Mouse (Mus musculus) thymus, adult 2 months (tissue): ENCODE measurements around the gene Srgap3. TPM values are rescaled to one million over a fixed set of nuclear protein-coding genes. Genes with fewer than 3 reads are reported as not detected.

Experiments used
- DNase-seq: peaks from one replicate; pipeline ENCODE4 v3.0.0; 2021
- H3K27ac ChIP-seq: fragments of 200-500 bp; 2 replicates; pipeline ENCODE4 v1.5.1; 2012; ENCODE audit warnings: low read length, control low read depth; ENCODE audit not compliant: control insufficient read depth, insufficient read depth
- H3K27me3 ChIP-seq: fragments of 200-500 bp; 2 replicates; pipeline ENCODE4 v1.6.1; 2012; ENCODE audit warnings: mild to moderate bottlenecking, low read length, moderate library complexity, mixed read lengths; ENCODE audit not compliant: control insufficient read depth, insufficient read depth
- H3K36me3 ChIP-seq: fragments of 200-500 bp; 2 replicates; pipeline ENCODE4 v1.6.1; 2012; ENCODE audit warnings: mild to moderate bottlenecking, low read length, moderate library complexity; ENCODE audit not compliant: control insufficient read depth, insufficient read depth
- H3K4me1 ChIP-seq: fragments of 200-500 bp; replicated peaks from 2 replicates; pipeline ENCODE4 v1.6.1; 2012; ENCODE audit warnings: low read length; ENCODE audit not compliant: control insufficient read depth, insufficient read depth
- H3K4me3 ChIP-seq: fragments of 200-500 bp; 2 replicates; pipeline ENCODE4 v1.5.1; 2012; ENCODE audit warnings: mild to moderate bottlenecking, low read length, control low read depth, moderate library complexity; ENCODE audit not compliant: control insufficient read depth, insufficient read depth
- CTCF ChIP-seq: fragments of 200-500 bp; IDR thresholded peaks from 2 replicates; pipeline ENCODE4 v1.5.1; 2012; ENCODE audit warnings: mild to moderate bottlenecking, control low read depth, low read length, moderate library complexity, borderline replicate concordance; ENCODE audit not compliant: control insufficient read depth, poor library complexity, insufficient read depth; ENCODE audit errors: extremely low read depth
- POLR2A ChIP-seq: fragments of 200-500 bp; IDR thresholded peaks from 2 replicates; pipeline ENCODE4 v1.6.1; 2012; ENCODE audit warnings: mild to moderate bottlenecking, low read length, control low read depth, moderate library complexity; ENCODE audit not compliant: control insufficient read depth, poor library complexity, insufficient read depth; ENCODE audit errors: extremely low read depth
- WGBS: fragments of 180-500 bp; shearing (Covaris S2); methylation state at CpG from one replicate; pipeline ENCODE4 v1.1.7; 2018; 5-methylcytosine and 5-hydroxymethylcytosine counted together
- polyA plus RNA-seq: library from polyadenylated mRNA; depleted of rRNA; stranded (reverse); fragments of >200 nt; gene quantifications from 2 replicates; pipeline ENCODE4 v1.2.3, GENCODE M21; 2012

The Srgap3 gene
- polyA plus RNA-seq, 1 experiment = 3.8 TPM

DNA sequence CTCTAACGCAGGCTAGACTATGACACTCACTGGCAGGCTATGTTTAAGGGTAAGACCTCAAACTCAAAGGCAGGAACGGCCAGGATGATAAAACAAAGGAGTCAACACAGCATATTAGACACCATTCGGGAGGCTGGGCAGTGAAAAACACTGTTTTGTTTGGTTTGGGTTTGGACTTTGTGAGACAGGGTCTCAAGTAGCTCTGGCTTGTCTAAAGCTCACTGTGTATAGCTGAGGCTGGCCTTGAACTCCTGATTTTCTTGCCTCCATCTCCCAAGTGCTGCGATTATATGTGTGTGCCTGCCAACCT, 136.6 kb downstream of the Srgap3 start:
- H3K4me3 ChIP-seq = no peak overlapping the region
- H3K27me3 ChIP-seq = no peaks in the 10 kb centered on the region
- no peak for DNase-seq
- TF ChIP-seq CTCF = no peak
- TF ChIP-seq POLR2A = no peak
- H3K36me3 ChIP-seq = no peaks in the 10 kb centered on the region
- no peaks in the 10 kb centered on the region for H3K4me1 ChIP-seq
- WGBS = 92% methylated on average over 4 of the region's 4 CpGs
- no peak overlapping the region for H3K27ac ChIP-seq

DNA sequence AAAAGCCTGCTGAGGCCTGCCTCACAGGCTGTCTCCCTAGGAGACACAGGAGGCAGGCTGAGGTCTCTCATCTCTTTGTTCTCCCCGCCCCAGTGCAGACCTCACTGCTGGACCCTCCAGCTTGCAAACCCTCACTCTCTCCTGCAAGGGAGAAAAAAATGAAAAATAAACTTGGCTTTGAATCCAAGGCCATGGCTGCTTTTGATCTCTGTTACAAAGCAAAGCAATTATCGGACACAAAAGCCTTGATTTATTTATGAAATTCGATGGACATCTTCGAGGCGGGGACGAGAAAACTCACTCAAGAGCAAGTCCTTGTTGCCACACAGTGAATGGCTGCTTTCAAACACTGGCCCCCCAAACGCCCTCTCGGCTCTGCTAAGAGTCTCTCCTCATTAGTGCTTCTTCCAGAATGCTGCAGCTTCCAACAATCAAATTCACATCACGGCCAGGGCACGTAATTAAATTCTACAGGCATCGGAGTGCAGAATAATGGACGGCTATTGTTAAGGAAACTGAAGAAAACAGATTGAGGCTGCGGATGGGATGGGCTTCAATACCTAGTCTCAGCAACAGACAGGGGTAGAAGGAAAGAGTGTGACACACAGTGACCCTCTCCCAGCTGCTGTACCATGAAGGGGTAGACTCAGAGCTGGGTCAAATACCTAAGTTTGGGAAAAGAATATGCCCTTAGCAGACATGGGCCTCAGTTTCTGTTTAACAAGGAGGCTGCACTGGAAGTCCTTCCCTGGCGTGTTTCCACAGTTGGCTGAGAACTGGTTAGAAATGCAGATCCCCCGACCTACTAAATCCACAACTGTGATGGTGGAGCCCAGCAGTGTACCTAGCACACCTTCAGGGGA, 137.2 kb downstream of the Srgap3 start:
- Histone ChIP-seq H3K4me3 (no peak overlapping the region), H3K27me3 (no peaks in the 10 kb centered on the region), H3K36me3 (no peaks in the 10 kb centered on the region), H3K4me1 (no peaks in the 10 kb centered on the region), H3K27ac (no peak overlapping the region)
- WGBS = 94% methylated on average over 15 of the region's 15 CpGs
- no peak for DNase-seq
- TF ChIP-seq CTCF (no peak), POLR2A (no peak)

DNA sequence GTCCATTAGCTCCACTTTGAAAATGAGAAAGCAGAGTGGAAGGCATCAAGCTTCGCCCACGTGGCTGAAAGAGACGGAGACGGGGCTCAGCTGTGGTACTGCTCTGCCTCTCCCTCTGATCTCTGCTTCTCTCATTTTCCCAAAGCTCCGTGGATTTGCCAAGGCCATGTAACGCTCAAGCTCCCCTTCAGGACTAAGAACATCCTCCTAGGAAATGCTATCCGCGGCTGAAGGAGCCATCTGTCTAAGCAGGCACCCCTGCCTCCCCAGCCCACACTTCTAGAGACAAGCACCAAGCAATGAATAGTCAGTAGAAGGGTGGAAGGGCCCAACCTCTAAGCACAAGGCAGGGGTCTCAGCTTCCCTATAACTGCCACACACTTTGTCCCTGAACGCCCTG, 138.3 kb downstream of the Srgap3 start:
- 92% methylated on average over 9 of the region's 9 CpGs for WGBS
- no peak for TF ChIP-seq POLR2A
- no peak for TF ChIP-seq CTCF

DNA sequence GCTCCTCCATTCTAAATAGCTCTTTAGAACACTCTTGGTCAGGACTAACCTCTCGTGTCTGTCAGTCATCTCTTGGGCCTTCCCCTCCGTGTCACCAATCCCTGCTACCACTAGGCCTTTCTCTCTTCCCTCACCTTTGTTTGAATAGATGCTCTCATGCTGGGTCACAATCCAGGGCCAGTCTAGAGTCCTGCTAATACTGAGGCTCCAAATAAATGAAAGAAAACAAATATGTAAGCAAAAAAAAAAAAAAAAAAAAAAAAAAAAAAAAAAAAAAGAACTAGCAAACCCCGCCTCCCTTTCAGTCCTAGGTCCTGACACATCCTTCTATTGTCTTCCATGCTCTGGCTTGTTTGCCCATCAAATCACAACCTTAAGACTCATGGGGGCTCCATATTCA, 145.1 kb downstream of the Srgap3 start:
- no peaks in the 10 kb centered on the region for H3K27me3 ChIP-seq
- no peak overlapping the region for H3K4me3 ChIP-seq
- H3K4me1 ChIP-seq = no peaks in the 10 kb centered on the region
- no peak for TF ChIP-seq POLR2A
- no peak for TF ChIP-seq CTCF
- DNase-seq = no peak
- no peak overlapping the region for H3K27ac ChIP-seq
- no peaks in the 10 kb centered on the region for H3K36me3 ChIP-seq
- WGBS = 93% methylated on average over 3 of the region's 3 CpGs

More for the DNA sequence above, 138.3 kb downstream of the Srgap3 start:
- Histone ChIP-seq H3K4me3 (no peak overlapping the region), H3K27me3 (no peaks in the 10 kb centered on the region), H3K36me3 (no peaks in the 10 kb centered on the region), H3K27ac (no peak overlapping the region), H3K4me1 (no peaks in the 10 kb centered on the region)
- DNase-seq = no peak

DNA sequence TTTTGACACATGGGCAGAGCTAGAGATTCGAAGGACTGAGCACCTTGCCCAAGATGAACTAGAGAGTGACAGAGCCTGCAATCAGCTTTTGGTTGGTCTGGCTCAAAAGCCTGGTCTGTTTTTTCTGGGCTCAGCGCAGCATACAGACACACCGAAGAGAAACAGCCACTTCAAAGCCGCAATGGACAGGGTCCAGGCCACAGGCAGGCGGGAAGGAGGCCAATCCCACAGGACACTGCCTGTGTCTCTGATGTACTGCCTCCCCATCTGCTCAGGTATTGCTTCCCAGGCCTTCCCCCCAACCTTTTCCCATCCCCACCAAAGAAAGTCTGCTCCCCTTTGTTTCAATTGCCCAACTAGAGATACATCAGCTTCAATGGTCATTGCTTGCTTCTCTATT, 148.7 kb downstream of the Srgap3 start:
- H3K27me3 ChIP-seq = no peaks in the 10 kb centered on the region
- no peaks in the 10 kb centered on the region for H3K4me1 ChIP-seq
- 93% methylated on average over 5 of the region's 5 CpGs for WGBS
- H3K27ac ChIP-seq = no peak overlapping the region
- no peak for DNase-seq
- no peak overlapping the region for H3K4me3 ChIP-seq
- TF ChIP-seq POLR2A (no peak), CTCF (no peak)
- H3K36me3 ChIP-seq = no peaks in the 10 kb centered on the region

DNA sequence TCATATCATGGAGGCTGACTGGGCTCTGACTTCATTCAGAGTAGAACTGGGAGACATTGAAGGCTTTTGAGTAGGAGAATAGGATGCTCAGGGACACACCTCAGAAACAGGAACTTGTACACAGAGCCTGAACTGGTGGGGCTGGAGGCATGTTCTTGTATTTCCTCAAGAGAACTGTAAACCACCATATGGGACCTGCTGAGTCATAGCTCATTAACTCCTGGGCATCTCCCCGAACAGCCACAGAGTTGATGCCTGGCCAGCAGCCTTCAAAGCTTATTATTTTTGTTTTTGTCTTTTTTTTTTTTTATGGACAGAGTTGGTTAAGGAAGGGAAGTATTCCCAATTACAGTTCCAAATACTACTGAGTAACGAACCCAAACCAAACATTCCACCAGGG, 150.5 kb downstream of the Srgap3 start:
- no peak for DNase-seq
- Histone ChIP-seq H3K27ac (no peak overlapping the region), H3K36me3 (no peaks in the 10 kb centered on the region), H3K4me3 (no peak overlapping the region), H3K4me1 (no peaks in the 10 kb centered on the region), H3K27me3 (no peaks in the 10 kb centered on the region)
- TF ChIP-seq CTCF (no peak), POLR2A (no peak)
- WGBS = 54% methylated on average over 2 of the region's 2 CpGs

DNA sequence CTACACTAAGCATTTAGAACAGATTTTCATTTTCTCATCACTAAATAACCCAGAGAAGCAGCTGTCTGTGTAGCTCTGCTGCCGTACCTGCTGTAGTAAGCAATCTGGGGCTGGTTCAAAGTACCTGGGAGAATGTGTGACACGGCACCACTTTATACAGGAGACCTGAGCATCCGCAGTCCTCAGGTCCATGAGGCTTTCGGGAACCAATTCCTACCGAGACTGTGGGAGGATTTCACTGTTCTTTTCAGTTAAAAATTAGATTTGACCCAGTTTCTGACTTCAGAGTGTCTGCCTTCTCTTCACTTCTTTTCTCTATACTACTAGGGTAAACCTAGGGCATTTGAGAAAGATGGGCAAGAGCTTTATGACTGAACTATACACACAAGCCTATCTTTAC, 153.2 kb downstream of the Srgap3 start:
- WGBS = 98% methylated on average over 5 of the region's 5 CpGs
- no peak for TF ChIP-seq CTCF
- Histone ChIP-seq H3K27ac (no peak overlapping the region), H3K27me3 (no peaks in the 10 kb centered on the region), H3K4me1 (no peaks in the 10 kb centered on the region), H3K36me3 (no peaks in the 10 kb centered on the region), H3K4me3 (no peak overlapping the region)
- DNase-seq = no peak

DNA sequence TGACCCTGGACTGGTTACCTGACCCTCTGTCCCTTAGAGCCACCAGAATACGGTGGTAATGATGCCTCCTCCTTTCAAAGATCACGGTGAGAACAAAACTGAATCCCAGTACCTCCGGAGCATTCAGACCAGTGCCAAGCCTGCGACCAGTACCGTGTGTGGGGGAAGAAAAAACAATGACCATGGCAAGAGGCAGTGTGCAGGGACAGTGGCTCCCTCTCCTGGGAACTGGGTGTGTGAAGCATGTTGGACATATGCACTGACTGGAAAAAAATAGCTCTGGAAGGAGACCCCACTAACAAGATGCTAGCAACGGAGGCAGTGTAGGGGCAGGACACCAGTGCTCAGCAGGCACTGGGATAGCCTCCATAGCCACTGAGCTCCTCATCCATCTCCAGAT, 157.2 kb downstream of the Srgap3 start:
- Histone ChIP-seq H3K36me3 (no peaks in the 10 kb centered on the region), H3K27ac (no peak overlapping the region), H3K27me3 (no peaks in the 10 kb centered on the region), H3K4me3 (no peak overlapping the region), H3K4me1 (no peaks in the 10 kb centered on the region)
- TF ChIP-seq POLR2A (no peak), CTCF (no peak)
- no peak for DNase-seq
- 98% methylated on average over 6 of the region's 6 CpGs for WGBS
